Mouse (Mus musculus) testis, postnatal 10 days (tissue): Measurements from ENCODE around the gene Ascc2.
"Not testable (repeated sequence)": the region's sequence is repeated elsewhere in the genome, so short reads cannot be mapped to it uniquely, and the experiment has no call there.

Experiments
- DNase-seq: peaks from one replicate; pipeline ENCODE4 v3.0.0; 2021; ENCODE audit warnings: low spot score

Gene Ascc2

GRCm38 (mm10) chr11:4685071-4685470 is 47.5 kb downstream of the Ascc2 start:
- DNase-seq: peak; percentile 72

DNA sequence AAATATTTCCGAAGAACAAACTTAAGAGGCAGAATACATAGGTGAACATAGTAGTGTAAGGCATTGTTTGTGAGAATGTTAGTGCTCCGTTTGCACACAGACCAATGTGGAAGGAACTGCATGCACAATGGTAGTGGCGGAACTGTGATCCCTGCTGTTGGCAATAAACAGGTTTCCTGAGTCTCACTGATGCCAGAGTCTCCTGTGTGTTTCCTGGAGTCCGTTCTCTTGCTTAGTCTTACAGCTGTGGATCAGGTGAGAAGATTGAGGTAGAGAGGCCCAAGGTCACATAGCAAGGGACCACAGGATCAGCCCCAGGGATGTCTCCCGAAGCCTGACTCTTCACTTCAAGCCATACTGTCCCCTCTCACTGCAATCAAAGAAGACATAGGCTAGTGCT is 48.0 kb downstream of the Ascc2 start:
- DNase-seq: no peak

DNA sequence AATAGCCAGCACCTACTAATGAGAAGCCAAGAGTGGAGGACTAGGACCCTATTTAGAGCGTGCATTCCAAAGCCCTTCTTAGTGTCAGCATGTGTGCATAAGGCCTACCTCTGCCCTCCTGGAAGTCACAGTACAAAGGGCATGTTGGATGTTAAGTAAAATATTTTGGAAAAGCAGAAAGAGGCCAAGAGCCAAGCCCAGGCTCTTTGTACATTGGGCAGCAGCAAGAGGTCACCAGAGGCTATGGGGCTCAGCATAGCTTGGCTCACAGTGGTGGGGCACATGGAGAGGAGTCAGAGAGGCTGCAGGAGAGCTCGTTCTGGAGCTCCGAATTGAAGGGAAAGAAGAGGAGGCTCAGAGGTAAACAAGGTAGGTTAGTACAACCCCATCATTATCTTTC is 49.5 kb downstream of the Ascc2 start:
- DNase-seq: no peak

DNA sequence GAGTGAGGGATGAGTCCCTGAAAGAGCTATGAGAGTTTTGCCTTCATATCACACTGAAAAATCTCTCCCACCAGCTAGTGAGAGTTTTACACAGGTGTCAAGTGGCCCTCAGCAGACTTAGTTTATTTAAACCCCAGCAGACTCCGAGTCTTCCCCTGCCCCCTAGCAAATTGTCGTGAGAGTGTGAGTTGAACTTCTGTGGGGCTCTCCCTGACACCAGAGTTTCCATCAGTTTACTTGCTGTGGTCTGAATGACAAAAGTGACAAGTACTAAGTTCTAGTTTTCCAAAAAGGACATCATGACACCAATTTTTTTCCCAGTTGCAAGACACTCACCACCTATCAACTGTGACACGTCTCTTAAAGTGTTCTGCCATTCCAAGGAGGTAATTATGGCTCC is 50.3 kb downstream of the Ascc2 start:
- DNase-seq: no peak

DNA sequence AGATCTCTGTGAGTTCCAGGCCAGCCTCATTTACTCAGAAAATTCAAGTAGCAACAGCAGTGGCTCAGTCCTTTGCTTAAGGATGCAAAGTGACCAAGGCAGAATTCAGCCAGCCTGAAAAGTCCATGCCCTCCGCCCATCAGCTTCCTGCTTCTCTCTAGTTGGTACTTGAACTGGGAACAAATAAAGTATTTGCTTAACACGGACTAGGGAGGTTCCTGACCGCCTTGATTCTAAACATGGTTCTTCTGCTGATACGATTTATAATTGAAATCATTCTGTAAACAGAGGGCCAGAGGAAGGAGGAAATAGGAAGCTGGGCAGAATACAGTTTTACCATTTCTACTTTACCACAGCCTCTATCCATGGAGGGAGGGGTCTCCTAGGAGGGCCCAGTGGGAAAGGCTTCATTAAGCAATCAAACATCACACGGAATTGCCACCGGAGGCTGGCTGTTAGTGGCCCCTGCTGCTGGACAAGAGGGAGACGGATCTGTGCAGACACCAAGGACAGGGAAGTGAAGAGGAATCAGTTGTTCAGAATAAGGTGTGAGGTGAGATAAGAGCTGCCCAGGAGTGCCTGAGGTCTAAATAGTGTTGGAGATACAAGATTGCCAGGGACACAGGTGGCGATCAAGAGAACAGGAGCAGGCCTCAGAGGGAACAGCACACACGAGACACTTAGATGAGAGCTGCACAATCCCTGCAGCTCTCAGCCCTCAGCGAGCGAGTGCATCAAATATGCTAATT is 51.3 kb downstream of the Ascc2 start:
- no peak for DNase-seq

DNA sequence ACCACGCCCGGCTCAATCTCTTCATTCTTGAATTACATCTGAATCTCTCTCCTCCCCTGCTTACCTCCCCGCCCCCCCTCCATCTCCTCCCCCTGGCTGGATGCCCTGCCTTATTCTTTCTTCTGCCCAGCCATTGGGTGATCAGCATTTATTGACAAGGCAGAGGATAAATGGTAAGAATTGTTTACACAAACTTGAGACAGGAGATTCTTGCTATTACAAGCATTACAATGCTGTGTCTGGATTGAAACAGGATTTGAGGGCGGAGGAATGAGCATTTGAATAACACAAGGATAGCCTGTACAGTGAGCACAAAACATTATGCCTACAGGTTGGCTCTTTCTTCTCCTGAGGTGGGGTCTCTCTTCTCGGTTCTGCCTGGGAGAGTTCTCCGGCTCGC is 52.8 kb downstream of the Ascc2 start:
- DNase-seq: no peak

- no peak for DNase-seq
These were observed 53.7 kb downstream of the Ascc2 start for GRCm38 (mm10) chr11:4691213-4691612.

GRCm38 (mm10) chr11:4692162-4692561 is 54.6 kb downstream of the Ascc2 start:
- peak; percentile 58 for DNase-seq

GRCm38 (mm10) chr11:4697043-4697983 is 59.8 kb downstream of the Ascc2 start:
- peak; percentile 87 for DNase-seq

DNA sequence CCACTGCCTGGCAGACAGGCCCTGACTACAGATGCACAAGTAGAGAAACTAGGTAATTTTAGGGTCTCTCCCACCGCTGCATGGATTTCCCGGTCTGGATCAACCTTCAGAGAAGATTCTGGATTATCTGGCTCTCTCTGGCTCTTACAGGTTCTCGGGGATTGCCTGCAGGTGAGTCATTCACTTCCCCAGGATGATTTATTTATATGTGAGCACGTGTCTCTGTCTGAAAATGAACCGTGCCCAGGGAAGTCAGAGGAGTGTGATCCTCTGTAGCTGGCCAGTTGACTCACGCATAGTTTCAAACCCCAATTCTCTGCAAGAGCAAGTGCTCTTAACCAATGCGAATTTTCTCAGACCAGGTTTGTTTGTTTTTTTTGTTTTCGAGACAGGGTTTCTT is 63.2 kb downstream of the Ascc2 start:
- DNase-seq: no peak

- DNase-seq: no peak
These were observed 66.1 kb downstream of the Ascc2 start for GRCm38 (mm10) chr11:4703688-4704071.

DNA sequence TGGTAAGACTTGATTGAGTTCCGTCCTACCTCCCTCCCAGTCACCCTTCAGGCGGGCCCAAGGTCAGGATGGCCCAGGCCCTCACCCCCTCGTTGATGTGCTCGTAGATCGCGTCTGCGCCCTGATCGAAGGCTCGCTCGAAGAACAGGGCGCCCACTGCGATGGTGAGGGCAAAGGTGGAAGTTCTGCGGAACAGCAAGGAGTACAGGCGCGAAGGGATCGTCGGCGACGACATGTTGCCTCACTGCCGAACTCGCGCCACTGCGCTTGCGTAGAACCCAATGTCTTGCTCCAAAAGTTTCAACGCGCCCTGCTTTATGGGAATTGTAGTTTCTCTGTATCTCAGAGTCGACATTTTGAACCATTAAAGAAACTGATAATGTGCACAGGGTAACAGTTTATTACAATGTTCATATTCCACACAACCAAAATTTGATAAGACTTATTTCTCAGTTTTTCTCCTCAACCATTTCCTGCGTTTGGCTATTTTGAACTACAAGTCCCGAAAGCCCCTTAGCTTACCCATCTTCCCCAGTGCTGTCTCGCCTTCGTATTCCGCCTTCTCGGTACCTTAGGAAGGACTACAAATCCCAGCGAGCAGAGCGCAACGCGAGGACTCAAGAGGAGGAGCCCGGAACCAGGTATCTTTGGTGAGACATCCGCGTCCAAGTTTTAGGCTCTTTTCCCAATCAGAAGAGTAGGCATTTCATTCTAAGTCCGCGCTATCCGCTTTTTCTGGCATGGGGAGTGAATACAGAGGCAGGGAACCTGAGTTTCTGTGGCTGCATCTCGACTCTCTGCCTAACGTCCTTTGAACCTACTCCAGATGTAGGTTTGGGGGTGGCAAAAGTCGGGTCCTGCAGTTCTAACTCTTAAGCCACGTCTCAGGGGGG is 66.8 kb downstream of the Ascc2 start, which contains the start of the genes Uqcr10 and Zmat5:
Gene Uqcr10 (minus strand): TSS at position 271 of the 893 bp plus-strand sequence.
Gene Zmat5 (plus strand): TSS at position 607 of the 893 bp plus-strand sequence.
- DNase-seq: peak; percentile 95

GRCm38 (mm10) chr11:4705178-4705577 is 67.6 kb downstream of the Ascc2 start:
- DNase-seq: no peak

GRCm38 (mm10) chr11:4710188-4710587 is 72.6 kb downstream of the Ascc2 start:
- DNase-seq: not testable (repeated sequence)

- DNase-seq: no peak
These were observed 75.3 kb downstream of the Ascc2 start for GRCm38 (mm10) chr11:4712822-4713221.

DNA sequence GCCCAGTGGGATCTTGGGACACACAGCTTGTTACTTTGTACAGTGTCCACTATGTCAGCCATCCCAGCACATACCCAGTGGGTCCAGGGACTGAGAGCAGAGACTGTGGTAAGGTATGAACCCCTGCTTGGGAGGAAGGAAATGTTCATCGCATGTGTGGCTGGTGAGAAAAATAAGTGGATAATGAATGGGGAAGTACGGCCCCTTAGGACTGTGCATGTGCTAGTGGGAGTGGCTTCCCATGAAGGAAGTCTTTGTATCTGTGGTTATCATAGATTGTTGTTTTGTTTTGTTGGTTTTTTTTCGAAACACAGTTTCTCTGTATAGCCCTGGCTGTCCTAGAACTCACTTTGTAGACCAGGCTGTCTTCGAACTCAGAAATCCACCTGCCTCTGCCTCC is 77.2 kb downstream of the Ascc2 start:
- DNase-seq: no peak

DNA sequence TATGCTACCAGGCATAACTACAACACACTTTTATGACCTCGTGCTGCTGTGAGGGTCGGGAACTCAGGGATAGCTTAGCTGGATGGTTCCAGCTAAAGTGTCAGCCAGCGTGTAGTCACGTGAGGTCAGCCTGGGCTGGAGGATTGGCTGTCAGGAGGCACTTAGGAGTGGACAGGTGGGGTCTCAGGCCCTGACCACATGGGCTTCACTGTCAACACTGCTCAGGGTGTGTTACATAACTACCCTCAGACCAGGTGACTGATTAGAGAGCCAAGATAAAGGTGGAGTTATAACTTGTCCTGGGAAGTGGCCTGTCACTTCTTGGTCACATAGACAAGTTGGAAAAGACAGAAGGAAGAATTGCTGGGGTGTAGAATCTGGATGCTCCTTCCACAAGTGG is 78.0 kb downstream of the Ascc2 start:
- no peak for DNase-seq

GRCm38 (mm10) chr11:4716530-4717236 is 79.1 kb downstream of the Ascc2 start:
- DNase-seq: no peak

GRCm38 (mm10) chr11:4718548-4718947 is 81.0 kb downstream of the Ascc2 start:
- DNase-seq: peak; percentile 48

GRCm38 (mm10) chr11:4719961-4720360 is 82.4 kb downstream of the Ascc2 start:
- no peak for DNase-seq

DNA sequence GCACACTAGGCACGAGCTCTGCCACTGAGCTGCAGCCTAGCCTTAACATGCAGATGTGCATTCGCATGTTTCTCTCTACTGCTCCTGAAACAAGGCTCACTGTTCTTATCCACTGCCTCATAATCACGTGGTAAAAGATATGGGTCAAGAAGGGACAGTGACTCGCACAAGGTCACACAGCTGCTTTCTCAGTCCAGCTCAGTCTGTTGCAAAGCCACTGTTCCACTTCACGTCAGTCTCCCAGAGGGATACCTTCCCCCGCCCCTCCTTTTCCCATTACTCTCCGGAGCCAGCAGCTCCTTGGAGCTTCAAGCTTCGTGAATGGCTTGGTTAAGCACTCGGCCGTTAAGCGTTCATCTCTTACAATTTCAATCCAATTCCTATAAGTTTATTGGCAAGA is 82.8 kb downstream of the Ascc2 start:
- DNase-seq: no peak
